Mouse (Mus musculus) frontal cortex, postnatal 14 days (tissue): ENCODE measurements at regions not wholly inside any gene's neighbourhood (a gene's known extent, or its start where the extent isn't known, plus 50 kb on each side); places are given as distances from the start of the nearest gene placed in this dataset.
A peak's percentile ranks its signal among the peaks of the same experiment; 100 is the strongest.

Source experiments
- DNase-seq, 2 experiments: peaks; one replicate each; pipeline ENCODE4 v3.0.0; 2022; ENCODE audit warnings: low spot score in 2 of 2

DNA sequence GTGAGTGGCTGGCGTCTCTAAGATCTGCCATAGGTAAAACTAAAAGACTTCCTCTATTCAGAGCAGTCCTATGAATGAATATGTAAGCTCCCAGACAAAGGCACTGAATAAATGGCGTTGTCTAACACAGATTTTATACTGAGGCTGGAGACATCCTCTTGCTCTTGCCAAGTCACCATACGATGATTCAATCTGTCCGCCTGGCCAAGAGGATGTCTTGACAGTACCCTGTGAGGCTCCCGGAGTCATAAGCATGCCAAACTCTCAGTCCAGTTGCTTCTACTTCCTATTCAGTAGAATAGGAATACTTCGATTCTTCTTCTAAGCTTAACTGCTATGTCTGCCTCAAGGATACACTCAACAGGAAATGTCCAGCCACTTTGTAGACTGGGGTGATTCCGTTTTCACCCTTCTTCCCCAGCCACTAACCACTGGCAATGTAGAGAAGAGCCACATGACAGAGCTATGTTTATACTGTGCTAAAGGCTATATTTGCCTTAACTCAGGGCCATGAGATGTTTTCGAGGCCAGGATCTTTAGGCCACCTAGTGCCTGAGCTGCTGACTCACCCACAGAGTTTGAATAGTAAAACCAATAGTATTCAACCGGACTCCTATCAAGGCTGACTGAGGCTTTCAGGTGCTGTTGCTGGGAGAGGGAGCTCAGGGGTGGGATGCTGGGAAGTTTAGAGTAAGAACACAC is 188.7 kb upstream of the Atp5g3 start:
- DNase-seq = no peak

GRCm38 (mm10) chr2:74096809-74097208 is 185.7 kb upstream of the Atp5g3 start:
- no peak for DNase-seq

DNA sequence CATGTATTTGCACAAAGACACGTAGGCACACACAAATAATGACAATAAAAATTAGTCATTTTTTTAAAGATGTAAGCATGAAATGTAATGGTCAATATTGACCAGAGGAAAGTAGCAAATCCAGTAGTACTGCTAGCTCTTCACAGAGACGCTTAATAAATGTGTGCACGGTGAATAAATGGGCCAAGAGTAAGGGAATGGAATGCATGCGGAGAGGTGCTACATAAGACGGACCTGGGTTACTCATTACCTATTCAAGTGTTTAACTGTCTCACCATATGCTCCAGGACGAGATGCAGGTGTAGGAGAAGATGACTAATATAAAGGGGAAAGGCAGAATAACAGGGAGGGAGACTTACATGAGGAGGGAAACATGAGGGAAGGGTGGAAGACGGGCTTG is 182.4 kb upstream of the Atp5g3 start:
- DNase-seq = no peak

DNA sequence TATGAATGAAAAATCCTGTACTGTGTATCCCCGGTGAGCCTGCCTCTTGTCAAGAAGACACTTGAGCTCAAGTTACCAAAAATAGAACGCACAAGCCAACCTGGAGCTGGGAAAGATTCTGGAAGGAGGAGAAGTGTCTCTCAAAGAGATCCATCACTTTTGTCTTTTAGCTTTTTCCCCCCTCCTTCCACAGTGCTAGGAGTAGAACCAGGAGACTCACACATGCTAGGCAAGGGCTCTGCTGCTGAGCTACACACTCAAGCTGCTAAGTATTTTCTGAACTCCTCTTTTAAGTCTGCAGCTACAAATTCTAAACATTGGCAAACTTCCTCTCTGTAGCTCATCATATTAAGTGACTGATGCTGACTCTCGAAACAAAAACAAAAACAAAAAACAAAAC is 176.2 kb upstream of the Atp5g3 start:
- no peak for DNase-seq

- no peak for DNase-seq
Observed at GRCm38 (mm10) chr2:74084971-74085370, 173.8 kb upstream of the Atp5g3 start.

DNA sequence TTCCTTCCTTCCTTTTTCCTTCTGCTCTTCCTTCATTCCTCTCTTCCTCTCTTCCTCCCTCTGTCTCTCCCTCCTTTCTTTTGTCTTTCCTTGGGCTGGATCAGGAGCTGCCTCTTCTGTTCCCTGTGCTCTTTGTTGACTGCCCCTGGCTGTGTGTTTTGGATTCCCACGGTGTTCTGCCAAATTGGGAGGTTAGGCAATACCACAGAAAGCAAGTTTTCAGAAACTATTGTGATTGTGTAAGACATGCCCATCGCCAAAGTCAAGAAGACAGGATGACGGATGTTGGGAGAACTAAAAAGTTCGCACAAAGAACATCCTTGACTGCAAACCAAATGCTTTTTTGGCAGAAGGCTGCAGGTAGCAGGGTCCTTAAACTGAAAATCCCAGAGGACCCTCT is 165.6 kb upstream of the Atp5g3 start:
- DNase-seq = no peak

GRCm38 (mm10) chr2:74075566-74075965 is 164.4 kb upstream of the Atp5g3 start:
- DNase-seq = no peak

DNA sequence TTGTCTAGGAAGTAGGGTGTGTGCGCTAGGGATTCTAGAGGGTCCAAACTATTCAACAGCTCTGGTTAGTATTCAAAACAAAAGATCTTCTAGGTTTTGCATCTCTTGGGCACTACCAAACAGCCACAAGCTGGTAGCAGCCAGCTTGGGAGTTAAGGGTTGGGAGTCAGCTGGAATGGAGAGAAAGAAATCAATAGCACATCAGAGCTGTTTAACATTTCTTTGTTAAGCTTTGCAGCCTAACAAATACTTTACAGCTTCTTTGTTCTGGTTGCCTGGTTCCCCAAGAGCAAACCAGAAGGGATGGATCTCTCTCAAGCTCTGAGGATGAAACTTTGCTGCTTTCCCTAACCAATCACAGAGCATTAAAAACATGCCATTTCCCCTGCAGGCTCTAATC is 162.3 kb upstream of the Atp5g3 start:
- DNase-seq = no peak

GRCm38 (mm10) chr2:74066652-74067051 is 155.5 kb upstream of the Atp5g3 start:
- peak; percentile 49 to 72 for DNase-seq

DNA sequence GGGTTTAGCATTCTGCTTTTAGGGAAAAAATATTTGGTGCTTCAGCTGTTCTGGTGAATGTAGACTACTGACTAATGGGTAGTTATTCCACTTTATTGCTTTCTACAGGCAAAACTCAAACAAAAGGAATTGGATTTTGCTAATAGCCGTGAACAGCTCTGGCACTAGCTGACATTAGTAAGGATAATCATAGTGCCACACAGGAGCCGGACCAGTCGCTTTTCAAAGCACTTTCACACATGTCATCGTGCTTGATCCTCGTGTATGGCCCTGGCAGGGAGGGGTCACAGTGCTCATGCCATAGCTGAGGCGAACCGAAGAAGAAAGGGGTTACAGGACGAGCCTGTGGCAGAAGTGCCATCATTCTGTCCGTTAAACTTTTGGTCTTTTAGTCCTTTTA is 153.2 kb upstream of the Atp5g3 start:
- no peak for DNase-seq

DNA sequence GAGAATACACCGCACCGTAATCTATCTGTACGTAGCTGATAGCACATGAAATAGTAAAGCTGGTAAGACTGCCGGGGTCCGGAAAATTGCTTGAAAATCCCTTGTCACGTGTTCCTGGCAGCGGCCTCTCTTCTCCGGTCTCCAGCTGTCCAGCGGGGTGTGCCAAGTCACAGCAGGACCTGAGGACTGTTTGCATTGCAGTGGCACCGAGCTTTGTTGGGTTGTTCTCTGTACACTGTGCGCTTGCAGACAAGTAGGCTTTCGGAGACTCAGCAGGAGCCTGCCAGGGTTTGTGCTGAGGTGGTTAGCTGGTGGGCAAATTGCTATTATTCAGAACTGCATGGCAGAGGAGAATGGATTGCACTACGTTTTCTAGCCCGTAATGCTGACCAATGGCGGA is 152.7 kb upstream of the Atp5g3 start:
- DNase-seq = peak in 1 of 2 experiments; percentile 14

DNA sequence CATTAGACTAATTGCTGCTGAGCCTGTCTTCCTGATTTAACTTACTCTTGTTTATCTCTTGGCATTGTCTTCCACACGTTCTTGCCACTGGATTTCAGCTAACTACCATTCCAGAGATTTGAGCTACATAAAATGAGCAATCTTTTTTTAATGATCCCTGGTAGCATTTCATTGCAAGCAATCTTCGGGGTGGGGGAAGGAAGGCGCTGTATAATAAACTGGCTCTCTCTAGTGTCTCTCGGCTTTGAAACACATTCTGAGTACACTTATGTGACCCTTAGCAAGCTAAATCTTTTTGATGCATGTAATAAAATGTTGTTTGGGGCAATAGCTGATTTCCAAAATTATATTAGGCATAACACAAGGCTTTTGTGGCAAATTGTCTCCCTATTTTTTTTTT is 152.2 kb upstream of the Atp5g3 start:
- DNase-seq = no peak

GRCm38 (mm10) chr2:74042430-74042829 is 131.3 kb upstream of the Atp5g3 start:
- no peak for DNase-seq

DNA sequence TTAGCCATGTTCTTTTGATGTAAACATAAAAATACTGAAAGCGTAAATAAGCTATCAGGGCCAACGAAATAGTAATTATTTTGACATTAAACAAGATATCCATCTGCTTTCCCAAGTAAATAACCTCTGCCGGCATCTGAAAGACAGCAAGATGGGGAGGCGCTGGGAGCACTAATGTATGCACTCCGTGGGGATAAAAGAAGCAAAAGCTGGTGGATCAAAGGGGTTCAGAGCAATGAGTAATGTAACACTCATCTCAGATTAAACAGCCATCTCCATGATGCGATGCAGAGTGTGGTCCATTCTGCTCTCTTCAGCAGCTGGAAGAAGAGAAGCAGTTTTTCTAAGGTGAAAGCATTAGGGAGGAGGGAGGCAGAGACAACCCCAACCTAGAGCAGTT is 128.5 kb upstream of the Atp5g3 start:
- DNase-seq = no peak

GRCm38 (mm10) chr2:74036043-74036442 is 124.9 kb upstream of the Atp5g3 start:
- DNase-seq = no peak

DNA sequence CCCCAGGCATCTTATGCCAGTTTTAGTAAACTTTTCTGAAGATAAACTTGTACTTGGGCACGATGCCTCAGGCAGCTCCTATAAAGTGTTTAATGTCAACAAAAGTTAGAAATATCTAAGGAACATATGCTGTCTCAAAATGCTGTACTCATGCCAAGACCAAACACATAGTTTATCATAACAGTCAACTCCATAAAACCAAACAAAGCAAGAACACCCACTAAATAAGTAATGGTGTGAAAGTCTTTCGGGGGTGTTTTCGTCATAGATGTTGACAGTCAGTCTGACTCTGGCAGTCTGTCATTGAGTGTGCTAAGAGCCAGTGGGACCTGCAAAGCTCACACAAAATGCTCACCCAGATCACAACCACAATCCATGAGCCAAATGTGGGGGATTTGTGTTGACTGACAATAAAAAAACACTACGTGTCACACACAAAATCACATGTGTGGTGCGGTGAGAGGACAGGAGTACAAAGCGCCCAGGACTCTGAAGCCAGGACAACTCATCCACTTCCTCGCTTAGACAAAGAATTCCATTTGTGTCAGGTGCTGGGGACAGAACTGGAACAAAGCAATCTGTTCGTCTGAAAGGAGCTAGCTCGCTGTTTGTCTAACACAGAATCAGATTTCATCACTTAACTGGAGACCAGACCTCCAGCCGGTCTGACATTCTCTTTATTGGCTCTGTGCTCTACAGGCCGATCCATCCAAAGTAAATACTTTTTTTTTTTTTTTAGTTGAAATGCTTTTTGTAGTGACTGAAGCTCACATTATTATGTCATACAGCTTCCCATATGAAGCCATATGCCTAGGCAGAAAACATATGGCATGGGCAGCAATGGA is 121.3 kb upstream of the Atp5g3 start:
- no peak for DNase-seq

DNA sequence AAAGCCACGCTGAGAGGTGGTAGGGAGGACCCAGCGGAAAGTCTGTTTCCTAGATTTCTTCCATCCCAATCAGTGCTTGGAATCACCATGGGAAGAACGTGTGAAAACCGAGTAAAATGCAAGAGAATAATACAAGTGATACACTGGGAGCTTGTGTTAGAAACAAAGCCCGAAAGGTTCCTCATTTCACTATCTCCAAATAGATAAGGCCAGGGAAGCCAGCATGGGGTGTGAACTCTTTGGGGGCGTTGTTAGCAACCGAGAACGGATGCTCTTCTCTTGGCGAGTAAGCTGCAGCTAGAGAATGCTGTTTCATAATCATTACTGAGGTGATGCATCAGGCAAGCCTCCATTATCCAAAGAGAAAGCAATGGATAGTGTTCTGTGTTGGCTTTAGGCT is 118.8 kb upstream of the Atp5g3 start:
- DNase-seq = no peak

GRCm38 (mm10) chr2:74027404-74028104 is 116.4 kb upstream of the Atp5g3 start:
- DNase-seq = peak in 1 of 2 experiments; percentile 44

DNA sequence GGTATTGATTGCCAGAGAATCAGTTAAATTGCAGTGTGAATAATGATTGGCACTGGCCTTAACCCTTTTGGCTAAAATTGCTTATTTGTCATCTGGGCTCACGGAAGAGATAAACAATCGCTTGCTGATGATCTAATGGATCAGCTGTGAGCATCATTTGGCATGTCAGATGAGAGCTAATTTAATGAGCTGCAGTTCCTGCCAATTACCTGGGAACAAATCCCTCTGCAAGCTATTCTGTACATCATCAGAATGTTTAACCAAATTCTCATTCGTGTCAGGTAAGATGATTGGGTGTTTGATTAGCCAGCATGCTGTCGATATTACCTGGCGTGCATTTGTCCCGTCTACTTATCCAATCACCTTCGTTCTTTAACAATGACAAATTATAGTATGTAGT is 104.0 kb upstream of the Atp5g3 start:
- DNase-seq = no peak

DNA sequence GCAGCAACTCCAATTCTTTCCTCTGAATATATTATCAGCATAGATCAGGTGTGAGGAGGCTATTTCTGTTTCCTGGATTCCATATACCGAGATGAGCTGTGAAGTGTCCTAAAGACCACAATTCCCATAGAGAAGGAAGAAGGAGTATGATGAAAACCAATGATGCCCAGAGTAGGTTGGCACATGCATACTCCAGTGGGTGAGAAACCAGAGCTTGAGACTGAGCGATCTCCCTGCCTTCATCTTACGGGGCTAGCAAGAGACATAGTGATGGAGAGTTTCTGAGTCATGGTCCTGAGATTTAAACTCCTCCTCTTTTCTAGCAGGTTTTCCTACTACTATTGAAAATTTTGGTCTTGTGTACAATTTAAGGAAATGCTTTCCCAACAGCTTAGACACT is 103.1 kb upstream of the Atp5g3 start:
- no peak for DNase-seq

GRCm38 (mm10) chr2:73998531-73998930 is 87.4 kb upstream of the Atp5g3 start:
- DNase-seq = no peak

- no peak for DNase-seq
Observed at GRCm38 (mm10) chr2:73996986-73997385, 85.9 kb upstream of the Atp5g3 start.

- DNase-seq = no peak
Observed at GRCm38 (mm10) chr2:73991818-73992217, 80.7 kb upstream of the Atp5g3 start.
